8 mouse cellular contexts compared by ENCODE assay signal in the genomic region with DNA sequence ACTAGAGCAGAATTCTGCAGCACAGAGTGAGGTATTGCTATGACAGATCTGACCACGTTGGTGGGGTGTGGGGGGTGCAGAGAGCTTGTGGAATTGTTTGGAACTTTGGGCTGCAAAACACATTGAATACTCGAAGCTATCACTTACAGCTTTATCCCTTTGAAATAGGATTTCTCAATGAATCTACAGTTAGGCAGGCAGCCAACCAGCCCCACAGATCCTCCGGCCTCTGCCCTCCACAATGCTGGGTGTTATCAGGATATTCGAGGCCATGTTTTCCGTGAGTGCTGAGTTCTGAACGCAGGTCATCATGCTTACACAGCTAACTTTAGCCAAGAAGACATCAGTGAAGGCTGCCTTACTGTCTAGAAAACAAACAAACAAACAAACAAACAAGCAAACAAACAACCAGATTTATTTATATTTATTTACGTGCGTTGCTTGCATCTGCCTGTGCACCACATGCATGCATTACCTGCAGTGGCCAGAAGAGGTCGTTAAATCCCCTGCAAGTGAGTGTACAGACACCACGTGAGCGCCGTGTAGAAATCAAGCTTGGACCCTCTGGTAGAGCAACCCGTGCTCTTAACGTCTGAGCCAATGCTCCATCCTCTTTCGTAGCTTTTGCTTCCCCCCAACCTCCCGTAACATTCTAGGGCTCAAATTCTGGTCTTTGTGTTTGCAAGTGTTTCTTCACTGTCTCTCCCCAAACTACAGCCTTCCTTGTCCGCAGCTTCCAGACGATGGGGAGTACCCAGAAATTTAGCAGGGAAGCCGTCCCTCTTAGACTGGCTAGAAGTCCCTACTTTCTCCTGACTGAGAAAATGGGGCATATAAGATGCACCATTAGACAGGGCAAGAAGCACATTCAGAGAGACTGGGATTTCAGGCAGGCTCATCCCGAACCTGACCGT. TPM values are rescaled to one million over a fixed set of nuclear protein-coding genes. Genes with fewer than 3 reads are reported as not detected.
A peak's percentile ranks its signal among the peaks of the same experiment; 100 is the strongest.
DNase-seq lines count a peak whose midpoint lies in the region; ATAC-seq lines count a peak whose summit lies in the region.

No protein-coding gene starts in this region.

- intact Hi-C loops in heart, postnatal 25 days (cut with DNase I), result loop anchor here (1.0 to 10.0 kb wide), 3 partner anchors 108 to 255 kb away; no protein-coding TSS in a partner anchor
- intact Hi-C loops in left cerebral cortex, postnatal 14 days (cut with DNase I), result loop anchor here (5.0 to 10.0 kb wide), 2 partner anchors 108 to 241 kb away; no protein-coding TSS in a partner anchor

- ATAC-seq in intestine, embryonic 15.5 days, result no peak
- peak; percentile 63 for ATAC-seq in midbrain, embryonic 14.5 days (ENCODE audit: low FRiP score, low TSS enrichment)

- H3K4me1 ChIP-seq in intestine, embryonic 15.5 days (replicated peaks), result 0 out of 2 replicates have a peak, but pooled peaks cover 2% of the 10 kb centered on the region
- peaks cover 9% of the 10 kb centered on the region for H3K4me1 ChIP-seq in midbrain, embryonic 14.5 days (ENCODE audit: control insufficient read depth, insufficient read depth, low read length)

- WGBS in intestine, embryonic 15.5 days, result 35% methylated on average over 21 of the region's 21 CpGs
- 27% methylated on average over 21 of the region's 21 CpGs for WGBS in midbrain, embryonic 14.5 days

- no peaks in the 10 kb centered on the region for H3K27me3 ChIP-seq in intestine, embryonic 15.5 days (replicated peaks)
- H3K27me3 ChIP-seq in midbrain, embryonic 14.5 days (ENCODE audit: control insufficient read depth, insufficient read depth, low read length), result no peaks in the 10 kb centered on the region

- H3K36me3 ChIP-seq in intestine, embryonic 15.5 days, result no peaks in the 10 kb centered on the region
- H3K36me3 ChIP-seq in midbrain, embryonic 14.5 days (ENCODE audit: control insufficient read depth, insufficient read depth, low read length), result peaks cover 5% of the 10 kb centered on the region

- no peak overlapping the region for H3K4me3 ChIP-seq in intestine, embryonic 15.5 days (replicated peaks)
- H3K4me3 ChIP-seq in midbrain, embryonic 14.5 days (replicated peaks; ENCODE audit: low read depth, low read length), result 0 out of 2 replicates have a peak overlapping the region, but pooled peaks have one; percentile 12

- H3K9me3 ChIP-seq in intestine, embryonic 15.5 days, result no peaks in the 10 kb centered on the region
- no peaks in the 10 kb centered on the region for H3K9me3 ChIP-seq in midbrain, embryonic 14.5 days (ENCODE audit: control insufficient read depth, low read length)

- DNase-seq in heart, adult 11 months, result peak; percentile 89
- DNase-seq in heart, postnatal 25 days (ENCODE audit: low spot score), result no peak
- DNase-seq in cerebellum, adult 9-11 months, result peak; percentile 83
- DNase-seq in frontal cortex, postnatal 25 days (ENCODE audit: low spot score in 2 of 2), result peak; percentile 72 to 77
- DNase-seq in left cerebral cortex, postnatal 14 days (ENCODE audit: low spot score in 2 of 2), result peak; percentile 90 to 91
- DNase-seq in midbrain, embryonic 14.5 days, result peak; percentile 94
- DNase-seq in spleen, postnatal 36 days (ENCODE audit: low spot score in 2 of 2), result peak; percentile 31 to 51

- no peak overlapping the region for H3K9ac ChIP-seq in intestine, embryonic 15.5 days
- H3K9ac ChIP-seq in midbrain, embryonic 14.5 days (replicated peaks; ENCODE audit: low read length), result 0 out of 2 replicates have a peak overlapping the region, but pooled peaks have one; percentile 17

- H3K27ac ChIP-seq in intestine, embryonic 15.5 days, result no peak overlapping the region
- peak overlapping the region; percentile 68 for H3K27ac ChIP-seq in midbrain, embryonic 14.5 days (replicated peaks; ENCODE audit: low read depth, low read length)

- H3K4me2 ChIP-seq in intestine, embryonic 15.5 days (replicated peaks), result 0 out of 2 replicates have a peak overlapping the region, but pooled peaks have one; percentile 2
- peak overlapping the region; percentile 42 for H3K4me2 ChIP-seq in midbrain, embryonic 14.5 days (ENCODE audit: low read length)

RNA-seq across cellular contexts. Expression of a gene that starts 12.1 kb away (rescaled TPM):
- 10 to 100 TPM; 69.3 to 72.3 TPM for total RNA-seq in heart, postnatal 25 days (2021)
- polyA plus RNA-seq in intestine, embryonic 15.5 days (2015; fragmentation: Nextera tagmentation; extraction: Ambion mirVana), result 203 and 216 TPM in 2 replicates
- total RNA-seq in left cerebral cortex, postnatal 14 days (2021), result 10 to 100 TPM; 51.0 to 56.8 TPM
- 149 and 192 TPM in 2 replicates for polyA plus RNA-seq in midbrain, embryonic 14.5 days (2014; fragmentation: Nextera tagmentation; extraction: Ambion mirVana)
